Mouse (Mus musculus): ENCODE data around the gene Cd59b. TPM values are rescaled to one million over a fixed set of nuclear protein-coding genes. Genes with fewer than 3 reads are reported as not detected.
A peak's percentile ranks its signal among the peaks of the same experiment; 100 is the strongest.
"Not testable (repeated sequence)": the region's sequence is repeated elsewhere in the genome, so short reads cannot be mapped to it uniquely, and the experiment has no call there.

Cd59b gene
- polyA plus RNA-seq, 1 experiment, result 2.2 TPM

DNA sequence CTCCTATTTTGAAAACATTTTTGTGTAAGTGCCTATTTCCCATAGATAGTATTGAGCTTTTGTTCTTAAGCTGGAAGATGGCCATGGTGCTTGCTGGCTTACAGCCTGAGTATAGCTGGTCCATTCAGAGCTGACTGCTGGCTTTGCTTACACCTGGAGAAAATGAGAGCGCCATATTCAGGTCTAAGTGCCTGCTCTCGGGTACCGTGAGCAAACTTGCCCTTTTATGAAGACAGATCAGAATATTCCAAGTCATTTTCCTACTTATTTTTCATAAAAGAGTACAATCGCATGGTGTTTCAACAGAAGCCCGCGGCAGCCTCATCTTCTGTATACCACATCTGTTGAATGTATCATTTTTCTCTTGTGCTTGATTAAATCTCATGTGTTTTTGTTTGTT, 8.7 kb upstream of the Cd59b start:
- DNase-seq (ENCODE audit: low read depth, low spot score), result no peak
- WGBS, result 97% methylated on average over 6 of the region's 6 CpGs

DNA sequence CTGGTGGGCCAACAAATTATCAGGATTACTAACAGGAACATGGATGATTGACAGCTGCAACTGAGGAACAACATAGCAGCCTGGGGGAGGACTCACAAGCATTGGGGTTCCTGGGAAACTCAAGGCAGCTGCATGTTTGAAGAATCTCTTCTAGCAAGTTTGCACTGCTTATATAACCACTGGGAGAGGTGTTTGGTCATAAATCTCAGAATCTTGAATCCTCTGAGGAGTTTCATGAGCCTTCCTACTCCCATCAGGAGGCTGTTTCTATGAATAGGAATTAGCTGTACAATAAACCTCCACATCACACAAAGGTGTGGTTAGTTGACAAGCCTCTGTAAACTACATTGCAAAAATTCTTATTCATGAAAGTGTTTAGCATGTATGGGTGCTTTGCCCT, 7.0 kb upstream of the Cd59b start:
- no peak for DNase-seq (ENCODE audit: low read depth, low spot score)

DNA sequence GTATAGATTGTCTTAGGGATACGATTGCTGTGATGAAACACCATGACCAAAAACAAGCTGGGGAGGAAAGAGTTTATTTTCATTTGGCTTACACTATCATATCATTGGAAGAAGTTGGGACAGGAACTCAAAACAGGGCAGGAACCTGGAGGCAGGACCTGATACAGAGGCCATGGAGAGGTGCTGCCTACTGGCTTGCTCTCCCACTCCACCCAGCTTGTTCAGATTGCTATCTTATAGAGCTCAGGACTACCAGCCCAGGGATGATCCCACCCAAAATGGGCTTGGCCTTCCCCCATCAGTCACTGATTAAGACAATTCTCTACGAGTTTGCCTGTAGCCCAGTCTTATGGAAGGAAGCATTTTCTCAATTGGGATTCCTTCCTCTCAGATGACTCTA, 5.5 kb upstream of the Cd59b start:
- no peak for DNase-seq (ENCODE audit: low read depth, low spot score)
- WGBS, result 69% methylated on average over 2 of the region's 2 CpGs

GRCm38 (mm10) chr2:104065526-104065925, 4.1 kb upstream of the Cd59b start, which contains the start of gene Gm10912:
TSS of gene Gm10912 (plus strand) at chr2:104065826.
- not testable (repeated sequence) for DNase-seq (ENCODE audit: low read depth, low spot score)
- WGBS, result 81% methylated on average over 6 of the region's 6 CpGs

DNA sequence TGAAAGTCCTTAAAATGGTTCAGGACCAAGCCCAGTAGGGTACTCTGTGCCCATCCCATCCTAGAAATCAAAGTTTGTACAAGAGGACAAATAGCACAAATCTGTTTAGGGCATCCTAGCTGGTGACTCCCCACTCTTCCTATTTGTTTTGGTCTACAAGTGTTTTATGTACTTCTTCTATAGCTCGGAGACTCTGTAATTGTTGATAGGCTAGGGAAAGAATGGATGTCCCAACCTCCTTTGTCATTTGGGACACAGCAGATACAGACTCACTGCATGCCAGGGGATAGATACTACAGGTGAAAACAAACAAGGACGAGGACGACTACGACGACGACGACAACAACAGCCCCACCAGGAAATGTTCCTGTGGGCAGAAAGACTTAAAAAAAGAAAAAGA, 1.2 kb upstream of the Cd59b start, which contains the start of gene Gm10799:
Gm10799 (minus strand) TSS at position 101 of the 400 bp plus-strand sequence.
- DNase-seq (ENCODE audit: low read depth, low spot score), result not testable (repeated sequence)
- 72% methylated on average over 7 of the region's 7 CpGs for WGBS

DNA sequence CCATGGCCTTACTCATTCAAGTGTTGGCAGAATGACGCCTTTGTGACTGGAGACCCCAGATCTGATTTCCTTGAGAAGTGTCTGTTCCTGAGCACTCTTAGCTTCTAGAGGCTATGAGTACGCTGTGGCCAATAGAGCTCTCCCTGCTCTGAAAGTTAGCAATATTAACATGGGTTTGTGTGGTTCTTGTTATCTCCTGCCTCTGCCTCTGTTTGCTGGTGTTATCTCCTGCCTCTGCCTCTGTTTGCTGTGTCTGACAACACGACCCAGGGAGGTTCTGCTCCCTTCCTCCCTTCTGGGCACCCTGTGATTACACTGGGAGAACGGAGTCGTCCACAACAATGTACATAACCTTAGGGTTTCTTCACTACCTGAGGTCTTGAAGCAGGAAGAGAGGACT, 8.6 kb downstream of the Cd59b start:
- not testable (repeated sequence) for DNase-seq (ENCODE audit: low read depth, low spot score)
- 64% methylated on average over 5 of the region's 5 CpGs for WGBS

- DNase-seq (ENCODE audit: low read depth, low spot score), result not testable (repeated sequence)
- WGBS, result no CpG with 5 or more reads among the region's 1 CpGs
These were observed 11.9 kb downstream of the Cd59b start for GRCm38 (mm10) chr2:104081436-104082050.

DNA sequence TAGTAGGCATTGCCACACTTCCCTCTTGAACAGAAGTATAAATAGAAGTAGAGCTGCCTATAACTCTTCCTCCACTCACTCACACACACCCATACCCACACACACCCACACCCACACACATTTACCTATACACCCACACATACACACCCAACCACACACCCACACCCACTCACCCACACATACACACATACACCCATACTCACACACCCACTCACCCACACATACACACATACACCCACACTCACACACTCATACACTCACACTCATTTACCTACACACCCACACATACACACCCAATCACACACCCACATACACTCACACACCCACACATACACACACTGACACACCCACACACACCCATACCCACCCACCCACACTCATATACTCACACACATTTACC, 12.8 kb downstream of the Cd59b start:
- no peak for DNase-seq (ENCODE audit: low read depth, low spot score)

- DNase-seq (ENCODE audit: low read depth, low spot score), result not testable (repeated sequence)
These were observed 14.4 kb downstream of the Cd59b start for GRCm38 (mm10) chr2:104084027-104084426.

- WGBS, result 73% methylated on average over 1 of the region's 1 CpGs
- not testable (repeated sequence) for DNase-seq (ENCODE audit: low read depth, low spot score)
These were observed 17.9 kb downstream of the Cd59b start for GRCm38 (mm10) chr2:104087562-104087961.

- DNase-seq (ENCODE audit: low read depth, low spot score), result no peak
- 64% methylated on average over 2 of the region's 2 CpGs for WGBS
These were observed 23.7 kb downstream of the Cd59b start for GRCm38 (mm10) chr2:104093305-104093704.

GRCm38 (mm10) chr2:104095741-104096213, 26.1 kb downstream of the Cd59b start, which contains the start of gene Cd59a:
TSS of gene Cd59a (plus strand) at chr2:104095801.
- 4% methylated on average over 15 of the region's 15 CpGs for WGBS
- peak; percentile 8 for DNase-seq (ENCODE audit: low read depth, low spot score)

DNA sequence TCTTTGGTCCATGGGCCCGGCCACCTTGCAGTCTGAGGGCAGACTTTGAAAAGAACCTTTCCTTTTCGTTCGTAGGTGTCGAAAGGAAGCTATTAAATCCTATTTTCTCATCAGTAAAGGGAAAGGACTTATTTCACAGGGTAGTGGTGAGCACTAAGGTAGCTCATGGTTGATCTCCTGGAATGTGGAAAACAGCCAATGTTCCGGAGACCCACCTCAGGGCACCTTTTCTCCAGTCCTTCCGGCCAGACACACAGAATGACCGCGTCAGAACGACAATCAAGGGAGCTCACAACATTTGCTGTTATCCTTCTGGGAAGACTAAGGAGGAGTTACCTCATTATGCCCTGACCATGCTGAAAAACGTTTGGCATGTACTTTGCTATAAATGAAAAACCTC, 26.6 kb downstream of the Cd59b start:
- 40% methylated on average over 10 of the region's 10 CpGs for WGBS
- no peak for DNase-seq (ENCODE audit: low read depth, low spot score)

GRCm38 (mm10) chr2:104096796-104097195, 27.1 kb downstream of the Cd59b start:
- not testable (repeated sequence) for DNase-seq (ENCODE audit: low read depth, low spot score)
- 94% methylated on average over 1 of the region's 1 CpGs for WGBS

GRCm38 (mm10) chr2:104097396-104097795, 27.7 kb downstream of the Cd59b start:
- not testable (repeated sequence) for DNase-seq (ENCODE audit: low read depth, low spot score)
- WGBS, result 90% methylated on average over 4 of the region's 4 CpGs

DNA sequence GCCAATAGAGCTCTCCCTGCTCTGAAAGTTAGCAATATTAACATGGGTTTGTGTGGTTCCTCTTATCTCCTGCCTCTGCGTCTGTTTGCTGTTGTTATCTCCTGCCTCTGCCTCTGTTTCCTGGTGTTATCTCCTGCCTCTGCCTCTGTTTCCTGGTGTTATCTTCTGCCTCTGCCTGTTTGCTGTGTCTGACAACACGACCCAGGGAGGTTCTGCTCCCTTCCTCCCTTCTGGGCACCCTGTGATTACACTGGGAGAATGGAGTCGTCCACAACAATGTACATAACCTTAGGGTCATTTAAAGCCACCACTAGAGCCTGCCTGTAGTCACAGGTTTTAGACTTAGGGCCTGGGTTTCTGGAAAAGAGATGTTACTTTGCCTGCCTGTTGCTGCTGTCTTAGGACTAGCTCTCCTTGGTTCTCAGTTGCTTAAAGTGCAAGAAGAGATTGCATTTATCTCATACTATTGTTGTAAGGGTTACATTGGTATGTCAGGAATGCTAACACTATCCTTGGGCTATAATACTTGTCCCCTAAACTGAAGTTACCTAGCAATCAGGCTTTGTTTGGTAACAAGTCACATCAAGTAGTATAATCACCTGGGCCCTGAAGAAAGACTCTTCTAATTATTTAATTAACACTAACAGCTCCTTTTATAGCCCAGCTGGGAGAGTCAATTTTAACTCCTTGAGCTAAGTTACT, 29.0 kb downstream of the Cd59b start:
- DNase-seq (ENCODE audit: low read depth, low spot score), result no peak
- WGBS, result 13% methylated on average over 3 of the region's 3 CpGs

DNA sequence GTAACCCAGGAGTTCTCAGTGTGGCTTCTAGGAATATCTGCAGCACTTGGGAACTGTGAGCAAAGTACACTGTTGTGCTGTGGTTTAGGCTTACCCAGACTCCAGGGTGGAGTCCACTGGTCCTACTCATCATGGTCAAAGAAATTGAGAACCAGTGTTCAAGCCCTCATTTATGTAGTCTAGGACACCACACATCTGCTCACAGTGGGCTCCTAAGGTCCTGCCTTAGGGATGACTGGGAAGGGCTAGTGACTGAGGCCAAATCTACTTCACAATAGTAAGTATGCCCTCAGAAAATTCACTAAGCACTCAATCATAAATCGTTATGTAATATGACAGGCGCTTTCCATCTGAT, 29.6 kb downstream of the Cd59b start:
- WGBS, result 94% methylated on average over 2 of the region's 2 CpGs
- DNase-seq (ENCODE audit: low read depth, low spot score), result no peak

- 73% methylated on average over 1 of the region's 1 CpGs for WGBS
- DNase-seq (ENCODE audit: low read depth, low spot score), result no peak
These were observed 30.3 kb downstream of the Cd59b start for GRCm38 (mm10) chr2:104099946-104100345.

DNA sequence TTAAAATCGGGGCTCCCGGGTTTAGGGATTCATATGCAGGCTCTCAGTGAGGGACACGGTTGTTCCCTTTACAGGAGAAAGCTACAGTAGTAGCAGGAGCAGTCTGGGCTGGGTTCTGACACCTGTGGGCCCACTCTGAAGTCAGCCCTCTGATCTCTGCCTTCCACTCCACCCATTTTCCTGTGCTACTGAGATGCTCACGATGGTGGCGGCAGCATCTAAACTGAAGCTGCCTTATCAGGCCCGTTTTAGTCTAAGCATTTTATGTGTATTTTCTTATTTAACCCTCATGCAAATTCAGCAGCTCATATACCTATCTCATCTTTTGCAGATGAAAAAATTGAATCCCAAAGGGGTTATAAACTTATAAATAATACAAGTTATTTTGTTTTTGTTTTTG, 35.2 kb downstream of the Cd59b start:
- WGBS, result 82% methylated on average over 6 of the region's 6 CpGs
- no peak for DNase-seq (ENCODE audit: low read depth, low spot score)

DNA sequence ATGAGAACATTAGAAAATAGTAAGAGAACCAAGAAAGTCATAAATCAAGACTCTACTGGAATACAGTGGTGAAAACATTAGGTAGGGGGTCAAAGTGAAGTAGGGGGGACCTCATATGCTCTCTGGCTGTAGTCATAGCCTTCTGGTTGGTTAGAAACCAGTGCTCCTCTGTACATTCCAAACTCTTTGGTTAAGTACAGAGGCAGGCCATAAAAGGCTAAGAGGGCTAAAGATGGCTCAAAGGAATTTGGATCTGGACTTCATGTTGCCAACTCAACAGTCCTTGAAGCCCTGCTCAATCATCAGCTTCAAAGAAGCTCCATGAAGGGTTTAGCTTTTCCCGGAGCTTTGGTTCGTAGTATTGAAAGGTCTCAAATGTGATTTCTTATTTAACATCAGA, 39.4 kb downstream of the Cd59b start:
- 88% methylated on average over 2 of the region's 2 CpGs for WGBS

GRCm38 (mm10) chr2:104109528-104109927, 39.9 kb downstream of the Cd59b start:
- 89% methylated on average over 2 of the region's 2 CpGs for WGBS
- no peak for DNase-seq (ENCODE audit: low read depth, low spot score)

More for the DNA sequence above, 39.4 kb downstream of the Cd59b start:
- DNase-seq (ENCODE audit: low read depth, low spot score), result not testable (repeated sequence)
